Mouse (Mus musculus) CH12.LX (cell line): Measurements from ENCODE around the gene Gpd1l.

ENCODE experiments used
- CTCF ChIP-seq, 2 experiments: IDR thresholded peaks in 1 of 2; conservative IDR thresholded peaks in 1 of 2; 2 replicates each; pipeline ENCODE4 v1.5.1; 2011 to 2012; ENCODE audit warnings: low read depth in 2 of 2, low read length in 2 of 2, improper control_type of control experiment in 1 of 2, inconsistent platforms in 1 of 2, mild to moderate bottlenecking in 1 of 2, moderate library complexity in 1 of 2
- JUND ChIP-seq: conservative IDR thresholded peaks from 2 replicates; pipeline ENCODE4 v1.6.1; 2011; ENCODE audit warnings: low read depth, low read length, improper control_type of control experiment
- RAD21 ChIP-seq: IDR thresholded peaks from 2 replicates; pipeline ENCODE4 v1.6.1; 2011; ENCODE audit warnings: low read depth, mild to moderate bottlenecking, low read length, improper control_type of control experiment, moderate library complexity
- USF1 ChIP-seq: IDR thresholded peaks from 2 replicates; pipeline ENCODE4 v1.6.1; 2014; ENCODE audit warnings: low read depth, mild to moderate bottlenecking, inconsistent platforms, low read length, improper control_type of control experiment
- ZMIZ1 ChIP-seq: IDR thresholded peaks from 2 replicates; pipeline ENCODE4 v1.6.1; 2012; ENCODE audit warnings: low read depth, mild to moderate bottlenecking, inconsistent platforms, low read length, improper control_type of control experiment
- ZNF384 ChIP-seq: IDR thresholded peaks from 2 replicates; pipeline ENCODE4 v1.6.1; 2012; ENCODE audit warnings: low read depth, low read length, improper control_type of control experiment, inconsistent platforms

DNA sequence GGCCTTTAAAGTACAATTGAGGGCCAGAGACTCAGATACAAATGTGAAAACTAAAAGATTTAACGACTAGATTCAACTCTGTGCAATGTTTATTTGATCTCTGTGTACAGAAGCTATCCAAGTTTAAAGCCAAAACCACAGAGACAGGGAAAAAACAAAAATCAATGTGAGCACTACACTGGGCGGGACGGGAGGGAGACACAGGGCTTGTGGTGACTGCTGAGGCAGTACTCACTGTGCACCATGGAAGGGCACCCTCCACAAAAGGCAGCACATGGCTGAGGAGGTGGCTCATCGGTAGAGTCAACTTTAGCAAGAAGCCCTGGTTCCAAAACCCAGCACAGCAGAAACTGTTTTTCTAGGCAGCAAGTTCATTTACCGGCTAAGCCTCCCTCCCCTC is 9.3 kb downstream of the Gpd1l start:
- TF ChIP-seq RAD21: no peak
- no peak for TF ChIP-seq USF1
- no peak for TF ChIP-seq ZNF384
- TF ChIP-seq CTCF (conservative IDR thresholded peaks at IDR 0.05 in 1 of 2, IDR thresholded peaks at IDR 0.05 in 1 of 2; ENCODE audit: low read depth in 2 of 2, low read length in 2 of 2): no peak
- TF ChIP-seq JUND: no peak
- TF ChIP-seq ZMIZ1: no peak
